Comparison of ENCODE assay signal across 24 mouse cellular contexts in genomic region chr9:42387038-42387437, GRCm38 (mm10). TPM values are rescaled to one million over a fixed set of nuclear protein-coding genes. Genes with fewer than 3 reads are reported as not detected.
DNase-seq lines count a peak whose midpoint lies in the region; ATAC-seq and TF ChIP-seq lines count a peak whose summit lies in the region.
"Had no signal": no experiment of that assay in that cellular context is flagged by ENCODE, and none has a peak within 500 bp of the region (broad histone marks: within the 10 kb centered on the region; RNA-seq: fewer than 3 reads in every experiment).

No protein-coding gene starts in this region.

- no peak overlapping the region for H3K4me3 ChIP-seq in embryonic facial prominence, embryonic 14.5 days (ENCODE audit: low read depth, low read length)
- no peak overlapping the region for H3K4me3 ChIP-seq in embryonic facial prominence, embryonic 10.5 days
- H3K4me3 ChIP-seq in left cerebral cortex, adult 2 months, result no peak overlapping the region
- H3K4me3 ChIP-seq: embryonic facial prominence, embryonic 12.5 days; erythroblast, embryonic 14.5 days; forebrain, embryonic 13.5 days; gastrocnemius, adult 2 months; hindbrain, embryonic 12.5 days; hindbrain, embryonic 15.5 days had no signal

- intact Hi-C loops in left cerebral cortex, postnatal 4 days (cut with DNase I), result no loop called here
- intact Hi-C loops in left cerebral cortex, adult 2 months (cut with DNase I), result loop anchor here (5.0 kb wide), 3 partner anchors 60 to 575 kb away; no protein-coding TSS in a partner anchor

- no peaks in the 10 kb centered on the region for H3K36me3 ChIP-seq in embryonic facial prominence, embryonic 14.5 days (ENCODE audit: control insufficient read depth, insufficient read depth, low read length)
- H3K36me3 ChIP-seq in embryonic facial prominence, embryonic 10.5 days (replicated peaks), result no peaks in the 10 kb centered on the region
- H3K36me3 ChIP-seq: embryonic facial prominence, embryonic 12.5 days; G1E; hindbrain, embryonic 12.5 days; hindbrain, embryonic 15.5 days had no signal

- WGBS in embryonic facial prominence, embryonic 14.5 days, result 53% methylated on average over 8 of the region's 8 CpGs
- 78% methylated on average over 8 of the region's 8 CpGs for WGBS in embryonic facial prominence, embryonic 10.5 days

- H3K27me3 ChIP-seq in embryonic facial prominence, embryonic 14.5 days (replicated peaks; ENCODE audit: control insufficient read depth, insufficient read depth, low read length), result no peaks in the 10 kb centered on the region
- H3K27me3 ChIP-seq in embryonic facial prominence, embryonic 10.5 days (replicated peaks; ENCODE audit: low read depth, poor library complexity, severe bottlenecking), result no peaks in the 10 kb centered on the region
- H3K27me3 ChIP-seq: embryonic facial prominence, embryonic 12.5 days; forebrain, embryonic 13.5 days; hindbrain, embryonic 15.5 days had no signal

- no peak overlapping the region for H3K4me2 ChIP-seq in embryonic facial prominence, embryonic 14.5 days (ENCODE audit: low read depth, low read length)
- H3K4me2 ChIP-seq: embryonic facial prominence, embryonic 12.5 days; forebrain, embryonic 13.5 days; heart, embryonic 11.5 days; hindbrain, embryonic 12.5 days; hindbrain, embryonic 15.5 days had no signal

- peak; percentile 7 for DNase-seq in embryonic facial prominence, embryonic 14.5 days (ENCODE audit: low spot score)
- DNase-seq in embryonic facial prominence, embryonic 10.5 days (ENCODE audit: low spot score), result no peak
- peak; percentile 37 for DNase-seq in left cerebral cortex, postnatal 4 days
- no peak for DNase-seq in left cerebral cortex, adult 2 months (ENCODE audit: extremely low spot score in 1 of 2, low spot score in 2 of 2)
- peak; percentile 43 for DNase-seq in testis, postnatal 10 days (ENCODE audit: low spot score)
- DNase-seq in testis, postnatal 14 days (ENCODE audit: low spot score), result no peak
- DNase-seq: adrenal gland, postnatal 10 days; adrenal gland, postnatal 36 days; B cell, adult 2 months; cerebellum, adult 11 months; cerebellum, adult 2 months; forebrain, postnatal 0 days; gastrocnemius, adult 2 months; gastrocnemius, postnatal 14 days; heart, adult 11 months had no signal

- TF ChIP-seq CTCF in left cerebral cortex, adult 2 months (IDR thresholded peaks at IDR 0.05), result no peak

- H3K9me3 ChIP-seq in embryonic facial prominence, embryonic 14.5 days (ENCODE audit: control insufficient read depth, low read length), result no peaks in the 10 kb centered on the region
- no peaks in the 10 kb centered on the region for H3K9me3 ChIP-seq in embryonic facial prominence, embryonic 10.5 days
- H3K9me3 ChIP-seq: embryonic facial prominence, embryonic 12.5 days; forebrain, embryonic 13.5 days; G1E; hindbrain, embryonic 12.5 days; hindbrain, embryonic 15.5 days had no signal

- no peak overlapping the region for H3K9ac ChIP-seq in embryonic facial prominence, embryonic 14.5 days (ENCODE audit: low read depth, low read length)
- H3K9ac ChIP-seq: embryonic facial prominence, embryonic 12.5 days; forebrain, embryonic 13.5 days; forebrain, postnatal 0 days; hindbrain, embryonic 12.5 days; hindbrain, embryonic 15.5 days had no signal

- H3K27ac ChIP-seq in embryonic facial prominence, embryonic 14.5 days (replicated peaks; ENCODE audit: low read depth, low read length), result no peak overlapping the region
- H3K27ac ChIP-seq in embryonic facial prominence, embryonic 10.5 days (replicated peaks), result no peak overlapping the region
- H3K27ac ChIP-seq in left cerebral cortex, adult 2 months, result no peak overlapping the region
- H3K27ac ChIP-seq: embryonic facial prominence, embryonic 12.5 days; forebrain, embryonic 13.5 days; gastrocnemius, adult 2 months; hindbrain, embryonic 12.5 days; hindbrain, embryonic 15.5 days had no signal

- ATAC-seq in embryonic facial prominence, embryonic 14.5 days (ENCODE audit: low read depth), result no peak
- ATAC-seq: forebrain, embryonic 13.5 days; forebrain, postnatal 0 days; Patski had no signal

- H3K4me1 ChIP-seq in embryonic facial prominence, embryonic 14.5 days (ENCODE audit: control insufficient read depth, insufficient read depth, low read length), result peaks cover 15% of the 10 kb centered on the region
- H3K4me1 ChIP-seq in embryonic facial prominence, embryonic 10.5 days, result peaks cover 9% of the 10 kb centered on the region

RNA-seq across cellular contexts. Expression of gene Tecta, which starts 12.7 kb away (rescaled TPM):
- polyA plus RNA-seq in embryonic facial prominence, embryonic 14.5 days (2014; fragmentation: Nextera tagmentation; extraction: Ambion mirVana), result 2.2 and 3.1 TPM in 2 replicates
- polyA plus RNA-seq in embryonic facial prominence, embryonic 10.5 days (2016; fragmentation: Nextera tagmentation; extraction: Ambion mirVana), result 0.10 and 0.11 TPM in 2 replicates
- total RNA-seq in left cerebral cortex, postnatal 4 days (2021), result 1 to 10 TPM in 1 of 2 experiments, under 1 TPM in 1; 0.70 to 1.1 TPM
- under 1 TPM; 0.18 to 0.23 TPM for total RNA-seq in left cerebral cortex, adult 2 months (2021)
- polyA plus RNA-seq: G1E; heart, embryonic 14.5 days had no signal

Comparison
In these comparisons a context has a peak if more than half of its experiments do, and no peak if none do; other contexts are left out.
1. DNase-seq: peak in embryonic facial prominence, embryonic 14.5 days (single experiment), left cerebral cortex, postnatal 4 days (single experiment) and testis, postnatal 10 days (single experiment); none in embryonic facial prominence, embryonic 10.5 days (single experiment), left cerebral cortex, adult 2 months (0 of 2) and testis, postnatal 14 days (single experiment).